Mouse (Mus musculus): ENCODE results near the gene Cacng7. TPM values are rescaled to one million over a fixed set of nuclear protein-coding genes. Genes with fewer than 3 reads are reported as not detected.
"Not testable (repeated sequence)": the region's sequence is repeated elsewhere in the genome, so short reads cannot be mapped to it uniquely, and the experiment has no call there.

Gene Cacng7
- polyA plus RNA-seq, 1 experiment from 2014 or later = 4.0 TPM

DNA sequence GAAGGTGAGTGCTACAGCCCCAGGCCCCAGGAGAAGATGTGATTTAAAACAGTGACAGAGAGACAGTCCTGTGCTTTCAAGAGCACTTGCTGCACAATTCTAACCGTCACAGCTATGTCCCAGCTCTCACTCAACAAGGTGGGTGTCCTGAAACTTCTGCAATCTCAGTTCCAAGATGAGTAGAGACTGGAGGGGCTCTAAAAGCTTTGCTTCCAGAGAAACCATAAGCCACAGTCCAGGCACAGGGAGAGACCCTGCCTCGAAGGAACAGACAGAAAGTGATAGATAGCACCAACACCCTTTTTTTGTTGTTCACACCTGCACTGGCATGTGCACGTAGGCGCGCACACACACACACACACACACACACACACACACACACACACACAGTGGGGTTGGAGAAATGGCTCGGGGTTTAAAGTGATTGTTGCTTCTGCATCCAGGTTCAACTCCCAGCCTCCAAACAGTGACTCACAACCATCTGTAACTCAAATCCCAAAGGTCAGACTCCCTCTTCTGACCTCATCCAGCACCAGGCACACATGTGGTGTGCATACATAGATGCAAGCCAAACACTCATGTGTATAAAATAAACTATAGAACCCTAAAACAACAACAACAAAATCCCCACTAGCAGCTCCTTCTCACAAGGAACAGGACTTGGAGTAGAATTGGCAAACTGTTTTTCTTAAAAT, 53.4 kb downstream of the Cacng7 start:
- 88% methylated on average over 6 of the region's 6 CpGs for WGBS
- ATAC-seq (ENCODE audit: low FRiP score) = no peak
- Histone ChIP-seq H3K4me3 (replicated peaks) (no peak overlapping the region), H3K4me2 (no peak overlapping the region), H3K27ac (no peak overlapping the region), H3K9ac (no peak overlapping the region), H3K9me3 (no peaks in the 10 kb centered on the region), H3K36me3 (replicated peaks) (no peaks in the 10 kb centered on the region), H3K27me3 (no peaks in the 10 kb centered on the region), H3K4me1 (peaks cover 18% of the 10 kb centered on the region)

- Histone ChIP-seq H3K4me1 (peaks cover 31% of the 10 kb centered on the region), H3K9me3 (no peaks in the 10 kb centered on the region), H3K27me3 (no peaks in the 10 kb centered on the region), H3K27ac (no peak overlapping the region), H3K36me3 (replicated peaks) (no peaks in the 10 kb centered on the region), H3K9ac (no peak overlapping the region), H3K4me3 (replicated peaks) (no peak overlapping the region), H3K4me2 (peak overlapping the region; percentile 21; the same call in 1 of the 2 replicates)
- WGBS = 84% methylated on average over 18 of the region's 18 CpGs
- no peak for ATAC-seq (ENCODE audit: low FRiP score)
Measured at GRCm38 (mm10) chr7:3387761-3388160, 55.0 kb downstream of the Cacng7 start.

DNA sequence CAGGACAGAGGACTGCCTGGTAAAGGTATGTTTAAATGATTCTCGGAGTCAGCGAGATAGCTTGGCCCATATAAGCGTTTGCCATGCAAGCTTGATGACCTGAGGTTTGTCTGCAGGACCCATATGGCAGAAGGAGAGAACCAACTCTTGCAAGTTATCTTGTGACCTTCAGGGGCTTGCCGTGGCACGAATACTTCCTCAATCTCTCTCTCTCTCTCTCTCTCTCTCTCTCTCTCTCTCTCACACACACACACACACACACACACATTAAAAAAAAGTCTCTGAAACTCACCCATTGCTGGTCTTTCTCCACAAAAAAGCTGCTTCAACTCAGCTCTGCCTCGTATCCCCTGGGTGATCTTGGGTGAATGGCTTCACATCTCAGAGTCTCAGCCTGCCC, 56.1 kb downstream of the Cacng7 start:
- 64% methylated on average over 6 of the region's 6 CpGs for WGBS
- peaks cover under 1% of the 10 kb centered on the region for H3K36me3 ChIP-seq (replicated peaks)
- no peaks in the 10 kb centered on the region for H3K9me3 ChIP-seq
- ATAC-seq (ENCODE audit: low FRiP score) = no peak
- peak overlapping the region; percentile 69 for H3K4me2 ChIP-seq
- no peaks in the 10 kb centered on the region for H3K27me3 ChIP-seq
- H3K4me1 ChIP-seq = peaks cover 31% of the 10 kb centered on the region
- no peak overlapping the region for H3K9ac ChIP-seq
- peak overlapping the region; percentile 47; the same call in 1 of the 2 replicates for H3K4me3 ChIP-seq (replicated peaks)
- no peak overlapping the region for H3K27ac ChIP-seq

DNA sequence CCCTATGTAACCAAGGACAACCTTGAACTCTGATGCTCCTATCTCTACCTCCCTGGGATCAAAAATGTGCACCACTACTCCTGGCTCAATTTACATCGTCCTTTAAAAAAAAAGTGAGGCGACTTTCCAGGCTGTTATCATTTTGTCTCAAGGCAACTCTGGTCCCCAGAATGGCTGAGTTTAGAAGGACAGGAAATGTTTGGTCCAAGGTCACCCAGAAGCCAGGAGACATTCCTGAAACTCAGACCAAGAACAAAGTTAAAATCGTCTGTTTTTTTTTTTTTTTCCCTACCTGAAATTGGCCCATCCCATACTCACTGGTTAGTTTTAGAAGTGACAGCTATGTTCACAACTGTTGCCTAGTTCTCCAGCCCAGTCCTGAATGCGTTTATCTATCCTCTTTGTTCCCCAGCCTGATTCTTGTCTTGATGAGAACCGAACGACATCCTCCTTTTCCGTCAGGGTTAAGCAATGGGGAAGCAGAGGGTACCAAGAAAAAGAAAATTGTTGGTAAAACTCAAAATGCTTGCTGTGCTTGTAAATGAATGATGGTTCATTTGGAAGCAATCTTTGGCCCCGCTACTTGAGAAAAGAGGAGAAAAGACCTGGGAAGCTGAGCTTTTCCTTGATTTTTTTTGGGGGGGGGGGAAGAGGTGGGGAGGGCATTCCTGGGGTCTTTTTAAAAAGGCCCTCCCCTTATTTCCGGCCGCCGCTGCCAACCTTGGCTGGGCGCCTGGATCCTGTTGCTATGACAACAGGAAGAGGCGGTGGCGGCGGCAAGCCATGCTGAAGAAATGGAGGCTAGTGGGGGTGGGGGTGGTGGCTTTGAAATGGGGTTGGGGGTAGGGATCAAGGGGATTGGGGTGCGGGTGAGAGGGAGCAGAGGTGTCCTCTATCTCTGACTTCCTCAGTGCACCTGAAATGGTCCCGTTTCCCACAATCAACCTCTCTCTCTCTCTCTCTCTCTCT, 57.0 kb downstream of the Cacng7 start:
- ATAC-seq (ENCODE audit: low FRiP score) = peak; percentile 73
- H3K4me1 ChIP-seq = peaks cover 31% of the 10 kb centered on the region
- H3K9me3 ChIP-seq = no peaks in the 10 kb centered on the region
- peak overlapping the region; percentile 69 for H3K4me2 ChIP-seq
- peaks cover 9% of the 10 kb centered on the region for H3K36me3 ChIP-seq (replicated peaks)
- 5% methylated on average over 14 of the region's 17 CpGs for WGBS
- no peaks in the 10 kb centered on the region for H3K27me3 ChIP-seq
- peak overlapping the region; percentile 71 for H3K27ac ChIP-seq
- peak overlapping the region; percentile 47 for H3K4me3 ChIP-seq (replicated peaks)
- peak overlapping the region; percentile 59 for H3K9ac ChIP-seq

DNA sequence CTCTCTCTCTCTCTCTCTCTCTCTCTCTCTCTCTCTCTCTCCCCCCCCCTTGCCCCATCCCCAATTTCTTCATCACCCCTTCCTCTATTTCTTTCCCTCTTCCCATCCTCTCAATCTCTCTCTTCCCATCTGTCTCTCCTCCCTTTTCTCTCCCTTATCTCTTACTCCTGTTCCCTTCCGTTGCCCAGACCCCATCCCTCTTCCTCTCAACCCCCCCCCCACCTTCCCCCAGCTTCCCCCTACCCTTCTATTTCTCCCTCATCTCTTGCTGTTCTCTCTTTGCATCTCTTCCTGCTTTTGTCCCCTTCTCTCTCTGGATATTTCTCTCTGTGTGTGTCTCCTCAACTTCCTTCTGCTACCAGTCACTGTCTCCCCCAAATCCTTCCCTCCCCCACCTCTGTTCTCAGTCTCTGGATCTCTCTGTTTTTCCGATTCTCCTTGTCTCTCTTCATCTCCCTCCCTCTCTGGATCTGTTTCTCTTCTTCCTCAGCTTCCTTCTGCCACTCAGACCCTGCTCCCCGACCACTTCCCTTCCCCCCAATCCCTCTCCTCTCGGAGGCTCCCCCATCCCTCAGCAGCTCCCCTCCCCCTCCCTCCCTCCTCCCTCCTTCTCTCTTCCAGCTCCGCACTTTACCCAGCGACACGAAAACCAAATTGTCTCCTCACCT, 57.8 kb downstream of the Cacng7 start, which contains the start of gene Cacng8:
Gene Cacng8, plus strand, starts transcription at position 271 of the 668 bp plus-strand sequence.
- Histone ChIP-seq H3K9ac (peak within 1 kb of the TSS; percentile 73), H3K4me1 (peaks cover 31% of the 10 kb centered on the region), H3K4me3 (replicated peaks) (peak within 1 kb of the TSS; percentile 47), H3K9me3 (no peaks in the 10 kb centered on the region), H3K4me2 (peak within 1 kb of the TSS; percentile 69), H3K27me3 (no peaks in the 10 kb centered on the region), H3K27ac (peak within 1 kb of the TSS; percentile 71), H3K36me3 (replicated peaks) (peaks cover 14% of the 10 kb centered on the region)
- WGBS = under 1% methylated on average over 7 of the region's 7 CpGs
- ATAC-seq (ENCODE audit: low FRiP score) = peak; percentile 48

DNA sequence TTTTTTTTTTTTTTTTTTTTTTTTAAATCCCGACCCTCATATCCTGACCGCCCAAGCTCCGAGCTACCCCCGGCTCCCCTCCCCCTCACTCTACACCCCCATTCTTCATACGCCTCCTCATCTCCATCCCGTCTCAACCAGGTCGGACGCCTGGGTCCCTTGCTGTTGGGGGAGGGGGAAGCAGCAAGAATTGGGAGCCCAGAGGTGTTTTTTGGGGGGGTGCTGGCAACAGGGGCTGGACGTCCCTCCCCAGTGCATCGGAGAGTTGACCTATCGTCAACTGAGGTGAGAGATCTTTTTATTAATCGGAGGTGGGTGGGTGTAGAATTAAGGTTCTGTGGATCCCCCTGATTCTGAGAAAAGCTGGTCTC, 58.3 kb downstream of the Cacng7 start:
- peaks cover 17% of the 10 kb centered on the region for H3K36me3 ChIP-seq (replicated peaks)
- ATAC-seq (ENCODE audit: low FRiP score) = peak; percentile 36
- H3K27ac ChIP-seq = peak overlapping the region; percentile 46; the same call in 1 of the 2 replicates
- H3K27me3 ChIP-seq = no peaks in the 10 kb centered on the region
- WGBS = under 1% methylated on average over 12 of the region's 12 CpGs
- peaks cover 31% of the 10 kb centered on the region for H3K4me1 ChIP-seq
- no peaks in the 10 kb centered on the region for H3K9me3 ChIP-seq
- H3K9ac ChIP-seq = peak overlapping the region; percentile 73
- peak overlapping the region; percentile 47 for H3K4me3 ChIP-seq (replicated peaks)
- H3K4me2 ChIP-seq = peak overlapping the region; percentile 69

DNA sequence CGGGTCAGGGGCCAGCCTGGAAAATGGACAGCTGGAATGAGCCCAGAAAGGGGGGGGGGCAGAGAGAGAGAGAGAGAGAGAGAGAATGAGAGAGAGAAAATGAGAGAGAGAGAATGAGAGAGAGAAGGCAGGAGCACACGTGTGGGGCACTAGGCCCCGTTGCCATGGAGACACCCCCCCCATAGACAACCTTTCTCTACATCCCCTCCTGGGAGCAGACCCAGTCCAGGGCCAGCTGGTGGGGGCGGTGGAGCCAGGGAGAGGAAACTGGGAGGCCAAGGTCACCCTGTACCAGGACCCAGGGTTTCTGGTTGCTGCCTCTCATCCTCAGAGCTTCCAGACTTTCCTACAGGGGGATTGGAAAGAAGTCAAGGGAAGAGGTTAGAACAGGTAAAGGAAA, 59.1 kb downstream of the Cacng7 start:
- peak overlapping the region; percentile 47 for H3K4me3 ChIP-seq (replicated peaks)
- H3K27ac ChIP-seq = peak overlapping the region; percentile 61; the same call in 1 of the 2 replicates
- 10% methylated on average over 4 of the region's 4 CpGs for WGBS
- H3K36me3 ChIP-seq (replicated peaks) = peaks cover 17% of the 10 kb centered on the region
- ATAC-seq (ENCODE audit: low FRiP score) = peak; percentile 51
- peak overlapping the region; percentile 73; the same call in 1 of the 2 replicates for H3K9ac ChIP-seq
- no peaks in the 10 kb centered on the region for H3K9me3 ChIP-seq
- H3K4me1 ChIP-seq = peaks cover 31% of the 10 kb centered on the region
- peak overlapping the region; percentile 69 for H3K4me2 ChIP-seq
- no peaks in the 10 kb centered on the region for H3K27me3 ChIP-seq

GRCm38 (mm10) chr7:3397355-3397754, 64.6 kb downstream of the Cacng7 start:
- WGBS = 57% methylated on average over 9 of the region's 10 CpGs
- Histone ChIP-seq H3K9ac (no peak overlapping the region), H3K27ac (no peak overlapping the region; the same call in 1 of the 2 replicates), H3K27me3 (no peaks in the 10 kb centered on the region), H3K4me2 (peak overlapping the region; percentile 10; the same call in 1 of the 2 replicates), H3K4me3 (replicated peaks) (no peak overlapping the region), H3K36me3 (replicated peaks) (peaks cover 17% of the 10 kb centered on the region), H3K9me3 (no peaks in the 10 kb centered on the region), H3K4me1 (peaks cover 14% of the 10 kb centered on the region)
- ATAC-seq (ENCODE audit: low FRiP score) = peak; percentile 42; the same call in 1 of the 2 replicates

GRCm38 (mm10) chr7:3397797-3398196, 65.0 kb downstream of the Cacng7 start:
- no peak overlapping the region; the same call in 1 of the 2 replicates for H3K9ac ChIP-seq
- WGBS = 17% methylated on average over 7 of the region's 7 CpGs
- no peak overlapping the region for H3K4me3 ChIP-seq (replicated peaks)
- H3K4me1 ChIP-seq = peaks cover 12% of the 10 kb centered on the region
- no peaks in the 10 kb centered on the region for H3K27me3 ChIP-seq
- ATAC-seq (ENCODE audit: low FRiP score) = peak; percentile 66
- no peak overlapping the region; the same call in 1 of the 2 replicates for H3K27ac ChIP-seq
- H3K36me3 ChIP-seq (replicated peaks) = peaks cover 17% of the 10 kb centered on the region
- H3K9me3 ChIP-seq = no peaks in the 10 kb centered on the region
- peak overlapping the region; percentile 10; the same call in 1 of the 2 replicates for H3K4me2 ChIP-seq

- not testable (repeated sequence) for ATAC-seq (ENCODE audit: low FRiP score); H3K9ac ChIP-seq
- 94% methylated on average over 8 of the region's 8 CpGs for WGBS
Measured at GRCm38 (mm10) chr7:3398363-3398762, 65.6 kb downstream of the Cacng7 start.

DNA sequence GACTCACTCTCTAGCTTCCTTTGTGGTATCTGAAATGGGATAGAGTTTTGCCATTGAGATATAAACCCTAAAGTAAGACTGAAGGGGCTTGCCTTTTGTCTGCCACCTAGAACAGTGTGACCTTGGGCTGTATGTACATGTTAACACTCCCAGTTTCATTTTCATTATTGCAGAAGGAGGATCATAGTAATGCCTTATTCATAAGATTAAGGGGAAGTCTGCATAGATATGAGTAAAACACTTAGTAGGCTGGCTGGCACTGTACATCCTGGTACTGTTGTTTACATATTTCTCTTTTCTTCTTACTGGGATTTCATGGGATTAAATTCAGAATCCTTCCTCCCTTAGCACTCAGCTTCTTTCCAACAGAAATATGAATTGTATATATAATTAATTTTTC, 67.2 kb downstream of the Cacng7 start:
- peaks cover 14% of the 10 kb centered on the region; the same call in 1 of the 2 replicates for H3K36me3 ChIP-seq (replicated peaks)
- ATAC-seq (ENCODE audit: low FRiP score) = no peak
- no peaks in the 10 kb centered on the region for H3K9me3 ChIP-seq

More at GRCm38 (mm10) chr7:3398363-3398762, 65.6 kb downstream of the Cacng7 start:
- not testable (repeated sequence) for H3K4me3 ChIP-seq (replicated peaks); H3K9me3 ChIP-seq; H3K27me3 ChIP-seq; H3K27ac ChIP-seq; H3K4me2 ChIP-seq
- peaks cover 12% of the 10 kb centered on the region for H3K4me1 ChIP-seq
- H3K36me3 ChIP-seq (replicated peaks) = peaks cover 17% of the 10 kb centered on the region

More for the DNA sequence above, 67.2 kb downstream of the Cacng7 start:
- peaks cover 12% of the 10 kb centered on the region for H3K4me1 ChIP-seq
- H3K4me2 ChIP-seq = no peak overlapping the region
- no peak overlapping the region for H3K4me3 ChIP-seq (replicated peaks)
- H3K27ac ChIP-seq = no peak overlapping the region
- no peaks in the 10 kb centered on the region for H3K27me3 ChIP-seq
- H3K9ac ChIP-seq = no peak overlapping the region

All from forebrain, embryonic 12.5 days (tissue).